Mouse (Mus musculus) C2C12 (cell line): Measurements from ENCODE around the gene Adgrd1.

Source experiments
- CTCF ChIP-seq: IDR thresholded peaks from one replicate; pipeline ENCODE4 v1.5.1; 2011; ENCODE audit not compliant: control insufficient read depth, insufficient read depth, insufficient read length
- USF1 ChIP-seq: IDR thresholded peaks from one replicate; pipeline ENCODE4 v1.6.1; 2011; ENCODE audit warnings: low read depth, mild to moderate bottlenecking, control low read depth, moderate library complexity

- TF ChIP-seq CTCF (no peak), USF1 (no peak)
These were observed 27.7 kb downstream of the Adgrd1 start for GRCm38 (mm10) chr5:129124070-129124828.
